Mouse (Mus musculus) thymus, adult 2 months (tissue): ENCODE data around the gene Pim3. TPM values are rescaled to one million over a fixed set of nuclear protein-coding genes. Genes with fewer than 3 reads are reported as not detected.
A peak's percentile ranks its signal among the peaks of the same experiment; 100 is the strongest.

ENCODE experiments used
- DNase-seq: peaks from one replicate; pipeline ENCODE4 v3.0.0; 2021
- H3K27ac ChIP-seq: fragments of 200-500 bp; 2 replicates; pipeline ENCODE4 v1.5.1; 2012; ENCODE audit warnings: low read length, control low read depth; ENCODE audit not compliant: control insufficient read depth, insufficient read depth
- H3K27me3 ChIP-seq: fragments of 200-500 bp; 2 replicates; pipeline ENCODE4 v1.6.1; 2012; ENCODE audit warnings: mild to moderate bottlenecking, low read length, moderate library complexity, mixed read lengths; ENCODE audit not compliant: control insufficient read depth, insufficient read depth
- H3K36me3 ChIP-seq: fragments of 200-500 bp; 2 replicates; pipeline ENCODE4 v1.6.1; 2012; ENCODE audit warnings: mild to moderate bottlenecking, low read length, moderate library complexity; ENCODE audit not compliant: control insufficient read depth, insufficient read depth
- H3K4me1 ChIP-seq: fragments of 200-500 bp; replicated peaks from 2 replicates; pipeline ENCODE4 v1.6.1; 2012; ENCODE audit warnings: low read length; ENCODE audit not compliant: control insufficient read depth, insufficient read depth
- H3K4me3 ChIP-seq: fragments of 200-500 bp; 2 replicates; pipeline ENCODE4 v1.5.1; 2012; ENCODE audit warnings: mild to moderate bottlenecking, low read length, control low read depth, moderate library complexity; ENCODE audit not compliant: control insufficient read depth, insufficient read depth
- CTCF ChIP-seq: fragments of 200-500 bp; IDR thresholded peaks from 2 replicates; pipeline ENCODE4 v1.5.1; 2012; ENCODE audit warnings: mild to moderate bottlenecking, control low read depth, low read length, moderate library complexity, borderline replicate concordance; ENCODE audit not compliant: control insufficient read depth, poor library complexity, insufficient read depth; ENCODE audit errors: extremely low read depth
- POLR2A ChIP-seq: fragments of 200-500 bp; IDR thresholded peaks from 2 replicates; pipeline ENCODE4 v1.6.1; 2012; ENCODE audit warnings: mild to moderate bottlenecking, low read length, control low read depth, moderate library complexity; ENCODE audit not compliant: control insufficient read depth, poor library complexity, insufficient read depth; ENCODE audit errors: extremely low read depth
- WGBS: fragments of 180-500 bp; shearing (Covaris S2); methylation state at CpG from one replicate; pipeline ENCODE4 v1.1.7; 2018; 5-methylcytosine and 5-hydroxymethylcytosine counted together
- polyA plus RNA-seq: library from polyadenylated mRNA; depleted of rRNA; stranded (reverse); fragments of >200 nt; gene quantifications from 2 replicates; pipeline ENCODE4 v1.2.3, GENCODE M21; 2012

The Pim3 gene
- polyA plus RNA-seq, 1 experiment: 35.8 TPM

DNA sequence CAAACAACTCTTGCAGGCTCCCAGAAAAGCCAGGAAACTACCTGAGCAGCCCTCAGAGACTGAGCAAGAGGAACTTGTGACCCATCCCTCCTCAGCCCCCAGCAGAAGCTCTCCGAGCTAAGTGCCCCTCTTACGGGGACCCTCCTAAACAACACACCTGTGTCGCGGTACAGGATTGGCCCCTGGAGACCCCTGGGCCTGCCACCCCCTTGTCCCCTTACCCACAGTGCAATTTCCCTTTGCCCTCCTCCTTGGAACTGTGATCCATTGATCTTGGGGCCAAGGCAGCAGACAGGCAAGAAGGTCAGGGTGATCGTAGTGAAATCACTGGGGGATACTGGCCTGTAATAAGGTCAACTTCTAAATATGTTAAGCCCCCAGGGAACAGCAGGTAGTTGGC lies 25.4 kb upstream of the Pim3 start:
- 66% methylated on average over 5 of the region's 5 CpGs for WGBS
- no peak overlapping the region for H3K4me3 ChIP-seq
- no peak for DNase-seq
- TF ChIP-seq POLR2A (no peak), CTCF (no peak)
- H3K36me3 ChIP-seq: no peaks in the 10 kb centered on the region
- H3K27ac ChIP-seq: no peak overlapping the region
- no peaks in the 10 kb centered on the region for H3K27me3 ChIP-seq
- H3K4me1 ChIP-seq: peaks cover 10% of the 10 kb centered on the region

DNA sequence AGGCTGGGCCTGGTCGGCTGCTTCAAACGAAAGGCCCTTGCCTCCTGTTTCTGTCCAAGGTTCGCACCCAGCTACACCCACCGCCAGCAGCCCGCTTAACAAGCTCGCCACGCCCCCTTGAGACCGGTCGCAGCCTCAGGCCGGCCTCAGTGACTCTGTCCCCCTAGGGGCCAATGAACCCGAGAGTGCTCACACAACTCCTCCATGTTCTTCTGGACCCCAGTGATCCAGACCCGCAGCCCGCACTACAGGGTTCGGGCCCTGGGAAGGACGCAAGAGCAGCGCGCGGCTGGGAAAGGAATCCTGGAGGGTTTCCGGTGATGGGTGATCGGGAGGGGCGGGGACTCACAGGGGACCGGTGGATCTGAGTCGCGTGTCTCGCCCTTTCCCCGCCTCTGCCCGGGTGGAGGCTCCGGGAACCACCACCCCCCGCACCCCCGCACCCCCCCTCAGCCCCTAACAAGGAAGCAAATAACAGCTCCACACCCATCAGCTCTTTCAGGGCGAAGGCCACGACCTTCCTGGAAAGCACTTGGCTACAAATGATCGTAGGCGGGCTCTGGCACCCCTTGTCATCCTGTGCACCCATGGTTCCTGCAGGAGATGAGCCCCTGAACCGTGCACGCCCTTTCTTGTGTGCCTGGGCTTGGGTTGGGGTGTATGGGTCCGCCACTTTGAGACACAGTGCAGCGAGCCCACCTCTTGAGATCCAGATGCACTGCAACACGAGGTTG lies 24.6 kb upstream of the Pim3 start:
- peak overlapping the region; percentile 61 for H3K4me3 ChIP-seq
- no peaks in the 10 kb centered on the region for H3K36me3 ChIP-seq
- TF ChIP-seq POLR2A (no peak), CTCF (no peak)
- 1% methylated on average over 39 of the region's 39 CpGs for WGBS
- peak; percentile 38 for DNase-seq
- H3K4me1 ChIP-seq: peaks cover 10% of the 10 kb centered on the region
- no peaks in the 10 kb centered on the region for H3K27me3 ChIP-seq
- H3K27ac ChIP-seq: no peak overlapping the region

DNA sequence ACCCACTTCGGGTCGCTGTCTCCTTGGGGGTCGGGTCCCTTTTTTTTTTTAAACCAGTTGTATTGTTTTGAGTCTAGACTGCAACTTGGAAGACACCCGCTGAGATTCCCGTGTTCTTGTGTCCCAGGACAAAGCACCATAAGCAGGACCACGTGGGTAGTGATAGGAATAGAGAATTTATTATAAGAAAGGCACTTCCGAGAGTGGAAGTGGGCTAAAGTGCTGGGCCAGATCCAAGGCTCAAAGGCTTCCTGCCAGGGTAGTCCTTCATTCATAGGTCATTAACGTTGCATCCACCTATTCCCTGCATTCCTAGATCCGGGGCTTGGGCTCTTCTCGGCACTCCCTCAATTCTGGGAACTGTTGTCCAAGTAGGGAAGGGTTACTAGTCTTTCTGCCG lies 24.0 kb upstream of the Pim3 start:
- 7% methylated on average over 11 of the region's 11 CpGs for WGBS
- DNase-seq: no peak
- no peak for TF ChIP-seq POLR2A
- TF ChIP-seq CTCF: no peak
- no peak overlapping the region for H3K4me3 ChIP-seq
- H3K4me1 ChIP-seq: peaks cover 10% of the 10 kb centered on the region
- no peak overlapping the region for H3K27ac ChIP-seq
- H3K36me3 ChIP-seq: no peaks in the 10 kb centered on the region
- H3K27me3 ChIP-seq: no peaks in the 10 kb centered on the region

DNA sequence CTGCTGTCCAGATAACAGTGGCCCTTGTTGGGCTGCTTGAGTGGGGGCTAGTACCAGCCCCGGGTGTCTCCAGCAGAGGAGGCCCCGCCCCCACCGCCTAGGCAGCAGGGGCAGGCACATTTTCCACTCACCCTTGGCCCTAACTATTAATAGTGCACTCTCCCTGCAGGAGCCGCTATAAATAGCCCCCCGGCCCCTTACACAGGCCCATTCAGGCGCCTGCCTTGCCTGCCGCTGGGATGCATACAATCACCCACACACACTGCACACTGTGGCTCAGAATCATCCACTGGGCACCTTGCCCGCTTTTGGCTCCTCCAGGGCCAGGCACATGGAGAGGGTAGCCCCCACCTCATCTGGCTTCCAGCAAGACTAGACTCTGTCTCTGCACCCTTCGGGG lies 22.7 kb upstream of the Pim3 start:
- TF ChIP-seq CTCF (no peak), POLR2A (no peak)
- H3K36me3 ChIP-seq: no peaks in the 10 kb centered on the region
- DNase-seq: no peak
- peaks cover 17% of the 10 kb centered on the region for H3K4me1 ChIP-seq
- no peak overlapping the region for H3K4me3 ChIP-seq
- no peaks in the 10 kb centered on the region for H3K27me3 ChIP-seq
- no peak overlapping the region for H3K27ac ChIP-seq
- 84% methylated on average over 9 of the region's 9 CpGs for WGBS

DNA sequence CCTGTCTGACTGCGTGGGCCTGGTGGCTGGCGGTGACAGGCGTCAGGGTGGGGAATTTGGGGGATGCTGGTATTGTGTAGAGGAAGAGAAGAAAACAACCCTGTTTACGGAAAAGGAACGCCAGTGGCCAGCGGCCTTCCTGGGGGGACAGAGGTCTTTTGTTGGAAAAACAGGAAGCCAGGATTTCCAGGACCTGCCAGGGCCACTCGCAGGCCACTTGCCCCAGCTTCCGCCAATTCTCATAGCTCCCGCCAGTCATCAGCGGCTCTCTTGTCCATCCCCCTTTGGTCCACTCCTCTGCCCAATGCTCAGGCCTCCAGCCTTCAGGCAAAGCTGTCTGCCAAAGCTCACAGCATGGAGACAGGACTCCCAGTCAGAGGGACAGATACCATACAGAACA lies 21.9 kb upstream of the Pim3 start:
- Histone ChIP-seq H3K36me3 (no peaks in the 10 kb centered on the region), H3K27me3 (no peaks in the 10 kb centered on the region), H3K4me1 (peaks cover 20% of the 10 kb centered on the region), H3K4me3 (no peak overlapping the region), H3K27ac (no peak overlapping the region)
- TF ChIP-seq POLR2A (no peak), CTCF (no peak)
- no peak for DNase-seq
- WGBS: 97% methylated on average over 10 of the region's 10 CpGs

DNA sequence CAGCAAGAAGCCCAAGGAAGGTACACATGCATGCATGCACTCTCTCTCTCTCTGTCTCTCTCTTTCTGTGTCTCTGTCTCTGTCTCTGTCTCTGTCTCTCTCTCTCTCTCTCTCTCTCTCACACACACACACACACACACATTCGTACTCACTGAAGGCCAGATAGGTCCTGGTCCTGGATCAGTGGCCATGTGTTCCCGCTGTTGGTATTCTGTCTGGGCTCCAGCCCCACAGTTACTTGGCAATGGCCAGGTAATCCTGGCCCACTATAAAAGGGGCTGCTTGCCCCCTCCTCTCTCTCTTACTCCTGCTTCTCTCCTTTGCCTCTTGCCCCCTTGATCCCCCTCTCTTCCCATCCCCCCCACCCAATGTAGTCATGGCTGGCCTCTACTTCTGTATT lies 20.8 kb upstream of the Pim3 start:
- Histone ChIP-seq H3K27ac (no peak overlapping the region), H3K36me3 (no peaks in the 10 kb centered on the region), H3K27me3 (no peaks in the 10 kb centered on the region), H3K4me3 (no peak overlapping the region), H3K4me1 (peaks cover 20% of the 10 kb centered on the region)
- DNase-seq: no peak
- 91% methylated on average over 2 of the region's 2 CpGs for WGBS
- no peak for TF ChIP-seq POLR2A
- TF ChIP-seq CTCF: no peak

DNA sequence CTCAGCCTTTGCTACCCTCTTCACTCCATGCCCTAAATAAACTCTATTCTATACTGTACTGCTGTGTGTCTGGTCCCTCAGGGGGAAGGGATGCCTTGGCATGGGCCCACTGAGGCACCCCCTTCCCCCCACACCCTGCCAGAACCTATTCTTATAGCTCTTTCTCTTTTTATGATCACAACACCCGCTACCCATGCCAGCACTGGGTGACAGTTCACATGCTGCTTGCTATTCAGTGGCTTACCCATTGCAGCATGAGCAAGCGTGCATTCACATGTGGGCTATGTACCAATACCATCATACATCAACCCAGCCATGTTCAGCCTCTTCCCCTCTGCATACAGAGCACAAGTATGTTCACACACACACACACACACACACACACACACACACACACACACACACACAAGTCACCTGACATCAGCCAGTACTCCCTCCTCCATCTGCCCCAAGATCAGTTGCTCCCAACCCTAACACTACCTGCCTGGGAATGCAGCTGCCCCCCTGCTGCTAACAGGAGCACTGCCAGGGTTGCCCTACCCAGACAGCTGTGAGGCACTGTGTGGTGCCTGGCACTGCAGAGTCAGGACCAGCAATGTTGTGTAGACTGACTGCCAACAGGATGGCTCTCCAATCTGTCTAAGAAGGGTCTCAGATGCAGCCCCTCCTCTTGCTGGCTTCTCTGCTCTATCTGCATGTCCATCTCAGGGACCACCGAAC lies 20.2 kb upstream of the Pim3 start:
- DNase-seq: no peak
- Histone ChIP-seq H3K36me3 (no peaks in the 10 kb centered on the region), H3K27me3 (no peaks in the 10 kb centered on the region), H3K27ac (no peak overlapping the region), H3K4me1 (peaks cover 20% of the 10 kb centered on the region), H3K4me3 (no peak overlapping the region)
- TF ChIP-seq POLR2A: no peak
- no peak for TF ChIP-seq CTCF
- 96% methylated on average over 3 of the region's 3 CpGs for WGBS
